In genomic region chr17:5733400-5733799, GRCm38 (mm10) we compare ENCODE assay signal across 10 mouse cellular contexts.
DNase-seq lines count a peak whose midpoint lies in the region; ATAC-seq and TF ChIP-seq lines count a peak whose summit lies in the region.
"Had no signal": no experiment of that assay in that cellular context is flagged by ENCODE, and none has a peak within 500 bp of the region (broad histone marks: within the 10 kb centered on the region; RNA-seq: fewer than 3 reads in every experiment).

No protein-coding gene starts in this region.

- peak; percentile 57 for TF ChIP-seq RAD21 in CH12.LX (IDR thresholded peaks at IDR 0.05; ENCODE audit: low read depth, low read length)

- in situ Hi-C loops in CH12.LX (cut with MboI; ENCODE audit: low pct_ligation_motif_present, low pct_unique_long_range_greater_than_20kb, low sequenced_read_pairs) = no loop called here

- H3K36me3 ChIP-seq in heart, embryonic 12.5 days = no peaks in the 10 kb centered on the region
- peaks cover 0 to 4% of the 10 kb centered on the region in 2 experiments for H3K36me3 ChIP-seq in CH12.LX (replicated peaks in 1 of 2; ENCODE audit: control insufficient read depth in 1 of 2, insufficient read depth in 1 of 2, low read length in 1 of 2)
- H3K36me3 ChIP-seq in liver, adult 2 months (ENCODE audit: control insufficient read depth, insufficient read depth, low read length) = no peaks in the 10 kb centered on the region; the same call in 1 of the 2 replicates
- peaks cover 3% of the 10 kb centered on the region; the same call in 1 of the 2 replicates for H3K36me3 ChIP-seq in midbrain, embryonic 16.5 days (ENCODE audit: control insufficient read depth, insufficient read depth, low read length)
- H3K36me3 ChIP-seq: embryonic facial prominence, embryonic 12.5 days had no signal

- H3K27ac ChIP-seq in heart, embryonic 12.5 days (ENCODE audit: poor library complexity, severe bottlenecking) = no peak overlapping the region
- no peak overlapping the region for H3K27ac ChIP-seq in CH12.LX (ENCODE audit: insufficient read depth, low read depth)
- no peak overlapping the region for H3K27ac ChIP-seq in bone marrow, adult 2 months (ENCODE audit: control insufficient read depth, insufficient read depth, low read depth, low read length, poor library complexity)
- no peak overlapping the region for H3K27ac ChIP-seq in liver, adult 2 months (replicated peaks; ENCODE audit: insufficient read depth, low read depth, low read length)
- no peak overlapping the region for H3K27ac ChIP-seq in midbrain, embryonic 16.5 days (ENCODE audit: low read length)
- H3K27ac ChIP-seq: embryonic facial prominence, embryonic 12.5 days; liver, embryonic 15.5 days had no signal

- no peak for ATAC-seq in heart, embryonic 12.5 days (ENCODE audit: insufficient number of reproducible peaks, low FRiP score)
- ATAC-seq in midbrain, embryonic 16.5 days = no peak

- DNase-seq in heart, postnatal 36 days = peak; percentile 9 to 18
- peak; percentile 75 for DNase-seq in CH12.LX (ENCODE audit: extremely low read depth)
- peak; percentile 17 for DNase-seq in forelimb bud, embryonic 11.5 days (ENCODE audit: low read depth, low spot score)
- DNase-seq in liver, adult 2 months (ENCODE audit: extremely low read depth, low read depth, low spot score) = peak; percentile 18
- peak; percentile 72 for DNase-seq in right cerebral cortex, postnatal 14 days

- peak; percentile 72 to 79 for TF ChIP-seq CTCF in CH12.LX (conservative IDR thresholded peaks at IDR 0.05 in 1 of 2, IDR thresholded peaks at IDR 0.05 in 1 of 2; ENCODE audit: low read depth in 2 of 2, low read length in 2 of 2)
- peak; percentile 79 for TF ChIP-seq CTCF in bone marrow, adult 2 months (IDR thresholded peaks at IDR 0.05; ENCODE audit: control insufficient read depth, insufficient read depth, low read length)
- TF ChIP-seq CTCF in liver, adult 2 months (IDR thresholded peaks at IDR 0.05; ENCODE audit: low read depth, low read length) = peak; percentile 65

- intact Hi-C loops in heart, postnatal 36 days (cut with DNase I) = no loop called here

- H3K79me2 ChIP-seq in CH12.LX (replicated peaks; ENCODE audit: control insufficient read depth, extremely low read depth, insufficient read depth, poor library complexity, severe bottlenecking) = no peaks in the 10 kb centered on the region
- no peaks in the 10 kb centered on the region for H3K79me2 ChIP-seq in liver, adult 2 months (ENCODE audit: control insufficient read depth, insufficient read depth, low read length)

- 23% methylated on average over 7 of the region's 7 CpGs for whole genome bisulfite sequencing in heart, embryonic 12.5 days
- WGBS in bone marrow, adult 2 months = 10% methylated on average over 7 of the region's 7 CpGs
- WGBS in liver, adult 2 months = 31% methylated on average over 7 of the region's 7 CpGs
- 42% methylated on average over 7 of the region's 7 CpGs for WGBS in midbrain, embryonic 16.5 days

- H3K9me3 ChIP-seq in heart, embryonic 12.5 days (replicated peaks) = no peaks in the 10 kb centered on the region
- no peaks in the 10 kb centered on the region for H3K9me3 ChIP-seq in CH12.LX (replicated peaks; ENCODE audit: low read length)
- no peaks in the 10 kb centered on the region for H3K9me3 ChIP-seq in midbrain, embryonic 16.5 days (replicated peaks; ENCODE audit: control insufficient read depth, low read length, poor library complexity, severe bottlenecking)
- H3K9me3 ChIP-seq: embryonic facial prominence, embryonic 12.5 days; liver, embryonic 15.5 days had no signal

- no peak for TF ChIP-seq EP300 in CH12.LX (IDR thresholded peaks at IDR 0.05; ENCODE audit: low read length)

- no peak for TF ChIP-seq POLR2A in CH12.LX (IDR thresholded peaks at IDR 0.05; ENCODE audit: low read depth, low read length)
- no peak for TF ChIP-seq POLR2A in bone marrow, adult 2 months (IDR thresholded peaks at IDR 0.05; ENCODE audit: borderline replicate concordance, control insufficient read depth, low read depth, low read length)
- no peak for TF ChIP-seq POLR2A in liver, adult 2 months (IDR thresholded peaks at IDR 0.05; ENCODE audit: extremely low read depth, insufficient read depth, low read length)

- H3K4me1 ChIP-seq in heart, embryonic 12.5 days (replicated peaks) = no peaks in the 10 kb centered on the region
- H3K4me1 ChIP-seq in CH12.LX (ENCODE audit: control insufficient read depth in 1 of 2, insufficient read depth in 2 of 2) = peaks cover 18 to 51% of the 10 kb centered on the region in 2 experiments
- H3K4me1 ChIP-seq in bone marrow, adult 2 months (ENCODE audit: control insufficient read depth, insufficient read depth, low read length) = peaks cover 21% of the 10 kb centered on the region
- H3K4me1 ChIP-seq in liver, adult 2 months (ENCODE audit: control insufficient read depth, insufficient read depth, low read length) = no peaks in the 10 kb centered on the region
- H3K4me1 ChIP-seq in midbrain, embryonic 16.5 days (ENCODE audit: control insufficient read depth, insufficient read depth, low read length) = no peaks in the 10 kb centered on the region
- H3K4me1 ChIP-seq: embryonic facial prominence, embryonic 12.5 days had no signal

- H3K4me3 ChIP-seq in heart, embryonic 12.5 days = no peak overlapping the region
- no peak overlapping the region for H3K4me3 ChIP-seq in CH12.LX (replicated peaks in 1 of 3; ENCODE audit: low read depth in 2 of 3, low read length in 2 of 3, poor library complexity in 1 of 3)
- no peak overlapping the region for H3K4me3 ChIP-seq in bone marrow, adult 2 months (replicated peaks; ENCODE audit: control insufficient read depth, low read depth, low read length)
- no peak overlapping the region for H3K4me3 ChIP-seq in liver, adult 2 months (ENCODE audit: insufficient read depth, low read depth, low read length)
- H3K4me3 ChIP-seq in midbrain, embryonic 16.5 days (ENCODE audit: low read depth, low read length) = no peak overlapping the region
- H3K4me3 ChIP-seq: embryonic facial prominence, embryonic 12.5 days; liver, embryonic 15.5 days had no signal

- dilution Hi-C loops in CH12.LX (cut with MboI; ENCODE audit: extremely low pct_ligation_motif_present, extremely low pct_unique_long_range_greater_than_20kb, low sequenced_read_pairs) = no loop called here

- H3K4me2 ChIP-seq in heart, embryonic 12.5 days = no peak overlapping the region
- H3K4me2 ChIP-seq in CH12.LX (ENCODE audit: insufficient read depth, low read depth, poor library complexity, severe bottlenecking) = no peak overlapping the region
- no peak overlapping the region for H3K4me2 ChIP-seq in midbrain, embryonic 16.5 days (ENCODE audit: low read length)
- H3K4me2 ChIP-seq: embryonic facial prominence, embryonic 12.5 days; liver, embryonic 15.5 days had no signal

- no peak overlapping the region for H3K9ac ChIP-seq in heart, embryonic 12.5 days
- H3K9ac ChIP-seq in CH12.LX (ENCODE audit: insufficient read depth, low read depth) = no peak overlapping the region
- no peak overlapping the region for H3K9ac ChIP-seq in liver, adult 2 months (ENCODE audit: low read depth, low read length)
- H3K9ac ChIP-seq in midbrain, embryonic 16.5 days (ENCODE audit: low read depth, low read length) = no peak overlapping the region
- H3K9ac ChIP-seq: embryonic facial prominence, embryonic 12.5 days; liver, embryonic 15.5 days had no signal

- H3K27me3 ChIP-seq in heart, embryonic 12.5 days (replicated peaks) = peaks cover 11% of the 10 kb centered on the region; the same call in 1 of the 2 replicates
- H3K27me3 ChIP-seq in CH12.LX (replicated peaks) = no peaks in the 10 kb centered on the region
- no peaks in the 10 kb centered on the region for H3K27me3 ChIP-seq in liver, adult 2 months (ENCODE audit: control insufficient read depth, insufficient read depth, low read length)
- no peaks in the 10 kb centered on the region for H3K27me3 ChIP-seq in midbrain, embryonic 16.5 days (ENCODE audit: control insufficient read depth, insufficient read depth, low read depth, low read length)
- H3K27me3 ChIP-seq: embryonic facial prominence, embryonic 12.5 days; liver, embryonic 15.5 days had no signal

TF ChIP-seq in CH12.LX, 34 proteins besides CTCF, POLR2A, EP300 and RAD21:
- no peak for TF ChIP-seq ZKSCAN1 (IDR thresholded peaks at IDR 0.05; ENCODE audit: borderline replicate concordance, low read depth, low read length)
- TF ChIP-seq ZMIZ1 (IDR thresholded peaks at IDR 0.05; ENCODE audit: low read depth, low read length) = no peak
- peak; percentile 65 for TF ChIP-seq MAX (IDR thresholded peaks at IDR 0.05; ENCODE audit: low read length)
- no peak for TF ChIP-seq IRF4 (IDR thresholded peaks at IDR 0.05; ENCODE audit: low read depth, low read length)
- no peak for TF ChIP-seq MEF2A (IDR thresholded peaks at IDR 0.05; ENCODE audit: borderline replicate concordance, low read depth, low read length)
- TF ChIP-seq MAZ (IDR thresholded peaks at IDR 0.05; ENCODE audit: low read depth, low read length) = no peak
- TF ChIP-seq ETS1 (conservative IDR thresholded peaks at IDR 0.05; ENCODE audit: low read depth, low read length) = no peak
- 0 out of 2 replicates have a peak, but pooled peaks have one; percentile 35 for TF ChIP-seq NELFE (IDR thresholded peaks at IDR 0.05; ENCODE audit: low read depth, low read length)
- no peak for TF ChIP-seq GABPA (IDR thresholded peaks at IDR 0.05; ENCODE audit: insufficient replicate concordance, low read depth, low read length)
- TF ChIP-seq ELF1 (IDR thresholded peaks at IDR 0.05; ENCODE audit: low read depth, low read length) = no peak
- 0 out of 2 replicates have a peak, but pooled peaks have one; percentile 27 for TF ChIP-seq NRF1 (IDR thresholded peaks at IDR 0.05; ENCODE audit: low read depth, low read length)
- TF ChIP-seq SMC3 (IDR thresholded peaks at IDR 0.05; ENCODE audit: low read depth, low read length) = peak; percentile 80
- no peak for TF ChIP-seq MAFK (IDR thresholded peaks at IDR 0.05; ENCODE audit: insufficient replicate concordance, low read length)
- no peak for TF ChIP-seq KAT2A (IDR thresholded peaks at IDR 0.05; ENCODE audit: insufficient replicate concordance, low read length)
- TF ChIP-seq UBTF (IDR thresholded peaks at IDR 0.05; ENCODE audit: low read depth, low read length) = no peak
- TF ChIP-seq CHD1 (IDR thresholded peaks at IDR 0.05; ENCODE audit: low read depth, low read length) = no peak
- peak; percentile 72 for TF ChIP-seq BHLHE40 (IDR thresholded peaks at IDR 0.05; ENCODE audit: low read depth, low read length)
- no peak for TF ChIP-seq TBP (conservative IDR thresholded peaks at IDR 0.05; ENCODE audit: low read depth, low read length)
- no peak for TF ChIP-seq POLR2AphosphoS2 (IDR thresholded peaks at IDR 0.05; ENCODE audit: low read depth, low read length)
- TF ChIP-seq E2F4 (IDR thresholded peaks at IDR 0.05; ENCODE audit: insufficient replicate concordance, low read depth, low read length) = no peak
- 0 out of 2 replicates have a peak, but pooled peaks have one; percentile 13 for TF ChIP-seq CHD2 (IDR thresholded peaks at IDR 0.05; ENCODE audit: low read length)
- TF ChIP-seq MYC (IDR thresholded peaks at IDR 0.05; ENCODE audit: low read depth, low read length) = peak; percentile 79

Comparison
In these comparisons a context has a peak if more than half of its experiments do, and no peak if none do; other contexts are left out.
1. DNase-seq: peak in every context shown above with its lines; median percentile 75 in CH12.LX; 72 in right cerebral cortex, postnatal 14 days; 18 in liver, adult 2 months; 17 in forelimb bud, embryonic 11.5 days; 14 in heart, postnatal 36 days.